Mouse (Mus musculus): ENCODE data around the gene Dtx1. TPM values are rescaled to one million over a fixed set of nuclear protein-coding genes. Genes with fewer than 3 reads are reported as not detected.

Gene Dtx1
- polyA plus RNA-seq, 1 experiment from 2014 or later: 2.8 TPM

GRCm38 (mm10) chr5:120644227-120644626 is 67.5 kb downstream of the Dtx1 start:
- DNase-seq (no peak), ATAC-seq (ENCODE audit: insufficient read depth) (no peak)
- no peak overlapping the region for H3K4me2 ChIP-seq
- 82% methylated on average over 3 of the region's 3 CpGs for WGBS
- peaks cover 17% of the 10 kb centered on the region for H3K27me3 ChIP-seq (ENCODE audit: insufficient read depth, low read length)
- peaks cover 3% of the 10 kb centered on the region; the same call in 1 of the 2 replicates for H3K4me1 ChIP-seq (ENCODE audit: insufficient read depth)
- H3K9me3 ChIP-seq (ENCODE audit: low read depth, low read length): no peaks in the 10 kb centered on the region
- H3K27ac ChIP-seq (ENCODE audit: low read depth): no peak overlapping the region
- no peak overlapping the region for H3K9ac ChIP-seq
- no peak for TF ChIP-seq CTCF (IDR thresholded peaks at IDR 0.05; ENCODE audit: low read depth)
- H3K36me3 ChIP-seq (ENCODE audit: insufficient read depth): no peaks in the 10 kb centered on the region
- H3K4me3 ChIP-seq (ENCODE audit: low read depth, low read length): no peak overlapping the region

GRCm38 (mm10) chr5:120643365-120644085 is 68.2 kb downstream of the Dtx1 start:
- H3K4me3 ChIP-seq (ENCODE audit: low read depth, low read length): no peak overlapping the region
- H3K27me3 ChIP-seq (ENCODE audit: insufficient read depth, low read length): peaks cover 10% of the 10 kb centered on the region
- no peak for DNase-seq
- WGBS: 68% methylated on average over 14 of the region's 14 CpGs
- no peak overlapping the region for H3K9ac ChIP-seq
- H3K27ac ChIP-seq (ENCODE audit: low read depth): no peak overlapping the region
- H3K4me2 ChIP-seq: no peak overlapping the region
- peaks cover 1% of the 10 kb centered on the region; the same call in 1 of the 2 replicates for H3K4me1 ChIP-seq (ENCODE audit: insufficient read depth)
- no peaks in the 10 kb centered on the region for H3K9me3 ChIP-seq (ENCODE audit: low read depth, low read length)
- TF ChIP-seq CTCF (IDR thresholded peaks at IDR 0.05; ENCODE audit: low read depth): no peak
- no peak for ATAC-seq (ENCODE audit: insufficient read depth)
- no peaks in the 10 kb centered on the region for H3K36me3 ChIP-seq (ENCODE audit: insufficient read depth)

GRCm38 (mm10) chr5:120640094-120640493 is 71.6 kb downstream of the Dtx1 start:
- Histone ChIP-seq H3K27me3 (ENCODE audit: insufficient read depth, low read length) (no peaks in the 10 kb centered on the region), H3K36me3 (ENCODE audit: insufficient read depth) (no peaks in the 10 kb centered on the region), H3K9me3 (ENCODE audit: low read depth, low read length) (no peaks in the 10 kb centered on the region), H3K4me3 (ENCODE audit: low read depth, low read length) (no peak overlapping the region), H3K9ac (no peak overlapping the region), H3K4me1 (ENCODE audit: insufficient read depth) (no peaks in the 10 kb centered on the region), H3K4me2 (no peak overlapping the region), H3K27ac (ENCODE audit: low read depth) (no peak overlapping the region)
- TF ChIP-seq CTCF (IDR thresholded peaks at IDR 0.05; ENCODE audit: low read depth): no peak
- DNase-seq: no peak
- 85% methylated on average over 7 of the region's 7 CpGs for WGBS
- ATAC-seq (ENCODE audit: insufficient read depth): no peak

GRCm38 (mm10) chr5:120635633-120636032 is 76.1 kb downstream of the Dtx1 start:
- H3K9ac ChIP-seq: no peak overlapping the region
- no peak overlapping the region for H3K27ac ChIP-seq (ENCODE audit: low read depth)
- no peak overlapping the region for H3K4me3 ChIP-seq (ENCODE audit: low read depth, low read length)
- no peak for TF ChIP-seq CTCF (IDR thresholded peaks at IDR 0.05; ENCODE audit: low read depth)
- H3K36me3 ChIP-seq (ENCODE audit: insufficient read depth): no peaks in the 10 kb centered on the region
- H3K4me1 ChIP-seq (ENCODE audit: insufficient read depth): no peaks in the 10 kb centered on the region
- ATAC-seq (ENCODE audit: insufficient read depth): no peak
- H3K9me3 ChIP-seq (ENCODE audit: low read depth, low read length): no peaks in the 10 kb centered on the region; the same call in 1 of the 2 replicates
- DNase-seq: no peak
- no peak overlapping the region for H3K4me2 ChIP-seq
- H3K27me3 ChIP-seq (ENCODE audit: insufficient read depth, low read length): 0 out of 2 replicates have a peak, but pooled peaks cover under 1% of the 10 kb centered on the region
- 79% methylated on average over 5 of the region's 5 CpGs for WGBS

GRCm38 (mm10) chr5:120634860-120635259 is 76.9 kb downstream of the Dtx1 start:
- DNase-seq (no peak), ATAC-seq (ENCODE audit: insufficient read depth) (no peak)
- Histone ChIP-seq H3K4me1 (ENCODE audit: insufficient read depth) (no peaks in the 10 kb centered on the region), H3K9ac (no peak overlapping the region), H3K36me3 (ENCODE audit: insufficient read depth) (no peaks in the 10 kb centered on the region), H3K27me3 (ENCODE audit: insufficient read depth, low read length) (peaks cover 6% of the 10 kb centered on the region; the same call in 1 of the 2 replicates), H3K9me3 (ENCODE audit: low read depth, low read length) (no peaks in the 10 kb centered on the region; the same call in 1 of the 2 replicates), H3K4me2 (no peak overlapping the region), H3K4me3 (ENCODE audit: low read depth, low read length) (no peak overlapping the region), H3K27ac (ENCODE audit: low read depth) (no peak overlapping the region)
- no peak for TF ChIP-seq CTCF (IDR thresholded peaks at IDR 0.05; ENCODE audit: low read depth)
- 38% methylated on average over 5 of the region's 5 CpGs for WGBS

- Histone ChIP-seq H3K4me1 (ENCODE audit: insufficient read depth) (no peaks in the 10 kb centered on the region), H3K36me3 (ENCODE audit: insufficient read depth) (no peaks in the 10 kb centered on the region), H3K4me3 (ENCODE audit: low read depth, low read length) (no peak within 1 kb of the TSS), H3K9ac (no peak within 1 kb of the TSS), H3K9me3 (ENCODE audit: low read depth, low read length) (no peaks in the 10 kb centered on the region; the same call in 1 of the 2 replicates), H3K27me3 (ENCODE audit: insufficient read depth, low read length) (peaks cover 6% of the 10 kb centered on the region; the same call in 1 of the 2 replicates), H3K4me2 (no peak within 1 kb of the TSS), H3K27ac (ENCODE audit: low read depth) (no peak within 1 kb of the TSS)
- no peak for ATAC-seq (ENCODE audit: insufficient read depth)
- no peak for TF ChIP-seq CTCF (IDR thresholded peaks at IDR 0.05; ENCODE audit: low read depth)
- 40% methylated on average over 9 of the region's 9 CpGs for WGBS
- no peak for DNase-seq
These were observed 77.6 kb downstream of the Dtx1 start, which contains the start of gene Cfap73 for GRCm38 (mm10) chr5:120634131-120634530. TSS of gene Cfap73 (minus strand) at chr5:120634235.

- ATAC-seq (ENCODE audit: insufficient read depth): no peak
- peak; percentile 38 for TF ChIP-seq CTCF (IDR thresholded peaks at IDR 0.05; ENCODE audit: low read depth)
- H3K4me3 ChIP-seq (ENCODE audit: low read depth, low read length): no peak overlapping the region
These were observed 79.8 kb downstream of the Dtx1 start for GRCm38 (mm10) chr5:120631892-120632291.

More at GRCm38 (mm10) chr5:120631892-120632291, 79.8 kb downstream of the Dtx1 start:
- Histone ChIP-seq H3K4me1 (ENCODE audit: insufficient read depth) (no peaks in the 10 kb centered on the region), H3K27me3 (ENCODE audit: insufficient read depth, low read length) (peaks cover 6% of the 10 kb centered on the region; the same call in 1 of the 2 replicates), H3K9me3 (ENCODE audit: low read depth, low read length) (no peaks in the 10 kb centered on the region; the same call in 1 of the 2 replicates), H3K27ac (ENCODE audit: low read depth) (no peak overlapping the region), H3K9ac (no peak overlapping the region), H3K36me3 (ENCODE audit: insufficient read depth) (peaks cover 14% of the 10 kb centered on the region), H3K4me2 (no peak overlapping the region)
- no peak for DNase-seq
- WGBS: 85% methylated on average over 5 of the region's 5 CpGs
